Mouse (Mus musculus): ENCODE results near the gene Chchd4. TPM values are rescaled to one million over a fixed set of nuclear protein-coding genes. Genes with fewer than 3 reads are reported as not detected.
A peak's percentile ranks its signal among the peaks of the same experiment; 100 is the strongest.

Chchd4 gene
- polyA plus RNA-seq, 1 experiment from 2014 or later = 26.7 TPM

GRCm38 (mm10) chr6:91416146-91416545 is 57.2 kb downstream of the Chchd4 start:
- H3K9me3 ChIP-seq = no peaks in the 10 kb centered on the region
- no peaks in the 10 kb centered on the region for H3K36me3 ChIP-seq
- H3K27me3 ChIP-seq (ENCODE audit: insufficient read depth, poor library complexity, severe bottlenecking) = peaks cover 77% of the 10 kb centered on the region
- H3K27ac ChIP-seq = no peak overlapping the region
- WGBS = 75% methylated on average over 4 of the region's 4 CpGs
- H3K4me3 ChIP-seq = no peak overlapping the region
- DNase-seq (ENCODE audit: low spot score) = no peak
- peaks cover 12% of the 10 kb centered on the region for H3K4me1 ChIP-seq (replicated peaks)

DNA sequence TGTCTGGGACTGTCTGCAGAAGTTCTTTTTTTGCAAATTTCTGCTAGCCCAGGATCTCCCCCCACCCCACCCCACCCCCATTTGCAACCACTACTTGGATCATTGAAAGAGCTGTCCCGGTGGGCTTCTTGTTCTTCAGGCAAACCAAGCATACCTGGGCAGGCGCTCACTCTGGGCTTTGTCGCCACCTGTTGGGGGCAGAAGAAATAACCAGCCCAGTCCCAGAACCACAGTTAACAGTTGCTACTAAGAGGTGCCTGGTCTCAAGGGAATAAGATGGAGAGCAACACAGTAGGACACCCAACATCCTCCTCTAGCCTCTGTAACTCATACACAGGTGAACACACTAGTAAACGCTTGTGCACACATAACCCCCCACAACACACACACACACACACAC is 58.5 kb downstream of the Chchd4 start:
- H3K27me3 ChIP-seq (ENCODE audit: insufficient read depth, poor library complexity, severe bottlenecking) = peaks cover 87% of the 10 kb centered on the region
- WGBS = 2% methylated on average over 4 of the region's 4 CpGs
- no peaks in the 10 kb centered on the region for H3K36me3 ChIP-seq
- DNase-seq (ENCODE audit: low spot score) = peak; percentile 71
- no peaks in the 10 kb centered on the region for H3K9me3 ChIP-seq
- H3K4me3 ChIP-seq = no peak overlapping the region
- peaks cover 24% of the 10 kb centered on the region for H3K4me1 ChIP-seq (replicated peaks)
- no peak overlapping the region for H3K27ac ChIP-seq

Other genes starting within 250 kb of the Chchd4 start
- gene Wnt7a, start 62.2 kb downstream of the Chchd4 start, polyA plus RNA-seq (2016; fragmentation: Nextera tagmentation; extraction: Ambion mirVana) = 10.0 and 11.0 TPM in 2 replicates
- 61.9 and 62.7 TPM in 2 replicates for gene Tmem43, start 157 bp upstream of the Chchd4 start, polyA plus RNA-seq (2016; fragmentation: Nextera tagmentation; extraction: Ambion mirVana)
- 23.6 and 23.7 TPM in 2 replicates for gene Xpc, start 42.3 kb upstream of the Chchd4 start, polyA plus RNA-seq (2016; fragmentation: Nextera tagmentation; extraction: Ambion mirVana)
- gene Lsm3, start 42.4 kb upstream of the Chchd4 start, polyA plus RNA-seq (2016; fragmentation: Nextera tagmentation; extraction: Ambion mirVana) = 340 and 380 TPM in 2 replicates
- 58.9 and 60.0 TPM in 2 replicates for gene Slc6a6, start 210.5 kb upstream of the Chchd4 start, polyA plus RNA-seq (2016; fragmentation: Nextera tagmentation; extraction: Ambion mirVana)

Data from hindbrain, embryonic 10.5 days (tissue).